Mouse (Mus musculus) cortical plate, adult 2 months (tissue): Measurements from ENCODE around the gene Crebbp. TPM values are rescaled to one million over a fixed set of nuclear protein-coding genes. Genes with fewer than 3 reads are reported as not detected.

Source experiments
- H3K27ac ChIP-seq: fragments of 200-500 bp; 2 replicates; pipeline ENCODE4 v1.5.1; 2012; ENCODE audit warnings: low read length, control low read depth, inconsistent platforms; ENCODE audit not compliant: insufficient read depth
- H3K4me1 ChIP-seq: fragments of 200-500 bp; 2 replicates; pipeline ENCODE4 v1.6.1; 2011; ENCODE audit warnings: low read length; ENCODE audit not compliant: control insufficient read depth, insufficient read depth
- H3K4me3 ChIP-seq: fragments of 200-500 bp; 2 replicates; pipeline ENCODE4 v1.5.1; 2011; ENCODE audit warnings: mild to moderate bottlenecking, low read length, control low read depth; ENCODE audit not compliant: insufficient read depth
- CTCF ChIP-seq: fragments of 200-500 bp; IDR thresholded peaks from 2 replicates; pipeline ENCODE4 v1.5.1; 2011; ENCODE audit warnings: mild to moderate bottlenecking, control low read depth, low read length; ENCODE audit not compliant: insufficient read depth; ENCODE audit errors: extremely low read depth
- POLR2A ChIP-seq: fragments of 200-500 bp; IDR thresholded peaks from 2 replicates; pipeline ENCODE4 v1.6.1; 2011; ENCODE audit warnings: mild to moderate bottlenecking, low read length, control low read depth; ENCODE audit not compliant: insufficient read depth; ENCODE audit errors: extremely low read depth
- polyA plus RNA-seq: library from polyadenylated mRNA; depleted of rRNA; stranded (reverse); fragments of >200 nt; gene quantifications from 2 replicates; pipeline ENCODE4 v1.2.3, GENCODE M21; 2012

The Crebbp gene
- polyA plus RNA-seq, 1 experiment = 26.8 TPM

DNA sequence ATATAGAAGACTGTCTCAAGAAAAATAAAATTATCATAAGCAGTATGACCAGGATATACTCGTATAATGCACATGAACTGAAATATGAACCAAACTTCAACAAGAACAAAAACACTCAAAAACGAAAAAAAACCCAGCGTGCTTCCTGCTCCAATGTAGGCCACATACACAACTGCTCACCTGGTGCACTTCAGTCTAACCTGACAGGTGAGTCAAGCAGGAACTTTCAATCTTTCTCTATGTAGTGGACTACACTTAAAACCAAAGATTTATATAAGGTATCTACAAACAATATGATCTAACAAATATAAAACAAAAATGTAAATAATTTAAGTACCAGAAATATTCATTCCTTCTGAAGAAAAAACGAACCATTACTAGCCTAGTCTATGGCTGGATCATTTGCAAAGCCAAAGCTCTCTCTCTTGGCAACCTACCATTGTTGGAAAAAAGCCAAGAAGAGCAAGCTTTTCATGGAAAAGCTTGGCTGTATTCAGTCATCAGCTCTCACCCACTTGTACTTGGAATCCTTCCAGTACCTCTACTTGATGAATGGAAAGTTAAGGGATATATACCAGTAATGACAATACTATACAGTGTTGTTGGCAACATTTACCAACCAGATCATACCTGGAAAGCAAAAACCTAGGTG lies 53.4 kb downstream of the Crebbp start:
- Histone ChIP-seq H3K4me3 (no peak overlapping the region), H3K27ac (peak overlapping the region; percentile 7; the same call in 1 of the 2 replicates), H3K4me1 (peaks cover 8% of the 10 kb centered on the region)
- TF ChIP-seq POLR2A (no peak), CTCF (no peak)

DNA sequence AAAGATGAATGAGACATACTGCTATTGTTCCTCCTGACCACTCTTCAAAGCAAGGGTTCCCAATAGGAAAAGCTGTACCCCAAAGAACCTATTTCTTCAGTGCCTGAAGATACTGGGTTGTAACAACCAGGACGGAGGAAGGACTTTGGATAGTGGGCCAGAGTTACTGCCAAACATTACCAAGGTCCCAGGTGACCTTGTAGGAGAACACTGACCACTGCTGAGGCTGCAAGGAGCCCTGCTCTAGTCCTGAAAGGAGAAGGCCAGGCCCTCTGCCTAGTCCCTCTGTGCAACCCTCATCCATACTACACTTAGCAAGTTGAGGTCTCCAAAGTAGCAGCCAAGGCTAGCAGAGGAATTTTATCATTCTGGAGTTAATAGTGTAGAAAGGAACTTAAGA lies 60.7 kb downstream of the Crebbp start:
- Histone ChIP-seq H3K4me3 (no peak overlapping the region), H3K27ac (no peak overlapping the region), H3K4me1 (peaks cover 7% of the 10 kb centered on the region)
- TF ChIP-seq POLR2A (no peak), CTCF (no peak)

DNA sequence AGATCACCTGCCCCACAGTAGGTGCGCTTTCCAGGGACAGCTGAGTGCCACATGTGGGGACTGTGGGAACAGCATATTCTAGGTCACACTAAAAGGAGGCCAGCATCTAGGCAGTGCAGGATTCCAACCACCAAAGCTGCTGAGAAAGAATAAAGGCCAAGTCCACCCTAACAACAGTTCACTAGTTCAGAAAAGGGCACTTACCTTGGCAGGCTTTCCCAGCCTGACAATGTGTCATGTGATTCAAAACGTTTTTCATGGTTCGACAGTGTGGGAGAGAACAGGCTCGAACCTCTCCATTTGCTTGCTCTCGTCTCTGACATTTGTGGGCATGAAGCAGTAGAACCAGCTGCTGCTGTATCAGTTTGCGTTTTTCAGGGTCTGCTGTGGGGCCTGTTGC lies 75.3 kb downstream of the Crebbp start:
- Histone ChIP-seq H3K4me3 (no peak overlapping the region), H3K4me1 (peaks cover 10% of the 10 kb centered on the region), H3K27ac (peak overlapping the region; percentile 15; the same call in 1 of the 2 replicates)
- TF ChIP-seq POLR2A (no peak), CTCF (no peak)

DNA sequence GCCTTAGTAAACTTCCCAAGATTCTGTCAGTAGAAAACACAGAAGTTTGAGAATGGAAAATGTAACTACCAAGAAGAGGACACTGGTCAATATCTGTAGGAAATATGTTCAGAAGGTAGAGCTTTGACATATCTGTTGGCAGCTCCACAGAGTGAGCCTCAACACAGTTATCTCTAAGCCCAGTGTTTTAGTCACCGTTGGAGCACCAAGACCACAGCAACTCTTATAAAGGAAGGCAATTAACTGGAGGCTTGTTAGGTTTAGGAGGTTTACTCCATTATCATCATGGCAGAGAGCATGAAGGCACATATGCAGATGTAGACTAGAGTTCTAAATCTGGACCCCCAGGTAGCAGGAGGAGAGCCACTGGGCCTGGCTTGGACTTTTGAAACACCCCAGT lies 80.0 kb downstream of the Crebbp start:
- no peak overlapping the region for H3K4me3 ChIP-seq
- H3K4me1 ChIP-seq = peaks cover 7% of the 10 kb centered on the region
- TF ChIP-seq CTCF = no peak
- no peak for TF ChIP-seq POLR2A
- H3K27ac ChIP-seq = no peak overlapping the region

DNA sequence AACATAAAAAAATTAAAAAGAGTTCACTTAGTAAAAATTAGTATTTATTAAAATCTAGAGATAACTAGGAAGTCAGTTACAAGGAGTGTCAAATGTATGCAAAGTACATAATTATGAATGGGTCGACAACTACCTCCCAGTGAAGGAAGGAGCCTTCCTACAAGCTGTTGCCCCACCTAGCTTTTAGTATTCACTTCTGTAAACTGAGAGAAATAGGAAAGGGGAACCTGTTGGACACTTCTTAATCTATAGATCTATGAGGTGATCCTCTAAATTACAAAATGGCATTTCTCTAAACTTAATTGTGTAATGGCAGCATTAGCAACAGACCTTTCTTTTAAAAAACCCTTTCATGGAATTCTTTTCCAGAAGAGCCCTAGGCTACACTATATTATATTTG lies 84.9 kb downstream of the Crebbp start:
- no peak overlapping the region for H3K4me3 ChIP-seq
- no peak overlapping the region for H3K27ac ChIP-seq
- no peak for TF ChIP-seq CTCF
- TF ChIP-seq POLR2A = no peak
- H3K4me1 ChIP-seq = no peaks in the 10 kb centered on the region

DNA sequence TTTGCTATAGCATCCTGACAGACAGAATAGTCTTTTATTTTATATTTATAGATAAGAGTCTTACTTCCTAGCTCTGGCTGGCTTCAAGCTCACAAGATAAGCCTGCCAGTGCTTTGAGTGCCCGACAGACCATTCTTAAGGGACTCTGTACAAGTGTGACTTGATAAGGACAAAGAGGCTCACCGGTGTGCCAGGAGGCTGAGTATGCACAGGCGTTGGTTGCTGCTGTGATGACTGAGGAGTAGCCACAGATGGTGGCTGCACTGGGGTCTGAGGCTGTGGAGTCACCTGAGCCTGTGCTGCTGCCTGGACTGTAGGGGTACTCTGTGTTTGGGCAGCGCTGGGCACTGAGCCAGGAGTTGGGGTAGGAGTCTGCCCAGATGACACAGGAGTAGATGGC lies 96.7 kb downstream of the Crebbp start:
- no peaks in the 10 kb centered on the region for H3K4me1 ChIP-seq
- TF ChIP-seq CTCF = no peak
- no peak for TF ChIP-seq POLR2A
- no peak overlapping the region for H3K27ac ChIP-seq
- H3K4me3 ChIP-seq = no peak overlapping the region

DNA sequence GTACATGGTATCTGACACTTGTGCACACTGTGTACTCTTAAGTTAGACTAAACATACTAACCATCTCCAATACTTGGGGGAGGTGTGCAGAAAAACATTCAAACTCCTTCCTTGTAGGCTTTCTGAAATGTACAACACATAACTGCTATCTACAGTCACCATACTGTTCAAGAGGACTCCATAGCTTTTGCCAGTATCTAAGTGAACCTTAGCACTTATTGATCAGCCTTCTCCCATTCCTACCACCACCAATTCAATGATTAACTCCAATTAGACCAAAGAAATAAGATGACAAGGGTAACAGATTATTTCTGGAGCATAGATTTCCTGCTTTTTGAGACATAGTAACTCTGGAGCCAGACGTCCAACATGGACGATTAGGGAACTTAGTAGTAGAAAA lies 113.4 kb downstream of the Crebbp start:
- no peak overlapping the region for H3K27ac ChIP-seq

DNA sequence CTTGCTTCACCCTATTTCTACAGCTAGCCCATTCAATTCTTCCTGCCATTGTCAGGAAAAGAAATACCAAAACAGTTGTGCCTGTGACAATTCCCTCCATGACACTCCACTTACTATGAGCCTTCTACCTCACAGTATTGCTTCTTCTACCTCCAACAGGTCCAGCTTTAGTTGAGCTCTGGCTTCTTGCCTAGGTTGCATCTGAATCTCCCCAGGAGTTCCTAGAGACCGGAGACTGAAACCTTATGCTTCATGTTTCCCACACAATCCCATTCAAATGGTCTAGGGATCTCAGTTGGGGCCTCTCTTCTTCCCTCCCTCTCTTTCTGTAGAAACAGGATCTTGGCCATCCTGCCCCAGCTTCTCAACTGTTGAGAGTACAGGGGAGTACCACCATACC lies 116.3 kb downstream of the Crebbp start:
- no peak for TF ChIP-seq POLR2A
- TF ChIP-seq CTCF = no peak
- peaks cover 2% of the 10 kb centered on the region; the same call in 1 of the 2 replicates for H3K4me1 ChIP-seq
- H3K4me3 ChIP-seq = no peak overlapping the region

More for the DNA sequence above, 113.4 kb downstream of the Crebbp start:
- TF ChIP-seq POLR2A (no peak), CTCF (no peak)
- Histone ChIP-seq H3K4me1 (peaks cover 2% of the 10 kb centered on the region; the same call in 1 of the 2 replicates), H3K4me3 (no peak overlapping the region)

DNA sequence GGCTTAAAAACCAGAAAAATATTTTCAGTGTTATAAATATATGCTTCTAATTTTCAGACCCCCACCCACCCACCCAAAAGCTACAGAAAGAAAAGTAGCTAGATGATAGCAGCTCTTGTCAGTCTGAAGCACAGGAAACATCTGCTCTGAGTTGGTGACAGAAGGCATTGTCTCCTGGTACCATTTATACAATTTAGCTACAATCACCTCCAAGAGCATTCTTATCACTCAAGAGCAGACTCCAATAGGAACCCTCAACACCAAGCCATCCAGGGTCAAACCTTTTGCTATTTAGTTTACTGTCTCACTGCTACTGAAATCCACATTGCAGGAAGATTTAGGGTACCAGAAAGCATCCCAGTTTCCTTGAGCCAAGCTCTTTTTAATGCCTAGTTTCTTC lies 116.9 kb downstream of the Crebbp start:
- Histone ChIP-seq H3K27ac (no peak overlapping the region), H3K4me3 (no peak overlapping the region), H3K4me1 (peaks cover 2% of the 10 kb centered on the region; the same call in 1 of the 2 replicates)
- TF ChIP-seq CTCF = no peak
- TF ChIP-seq POLR2A = no peak

More for the DNA sequence above, 116.3 kb downstream of the Crebbp start:
- no peak overlapping the region for H3K27ac ChIP-seq

DNA sequence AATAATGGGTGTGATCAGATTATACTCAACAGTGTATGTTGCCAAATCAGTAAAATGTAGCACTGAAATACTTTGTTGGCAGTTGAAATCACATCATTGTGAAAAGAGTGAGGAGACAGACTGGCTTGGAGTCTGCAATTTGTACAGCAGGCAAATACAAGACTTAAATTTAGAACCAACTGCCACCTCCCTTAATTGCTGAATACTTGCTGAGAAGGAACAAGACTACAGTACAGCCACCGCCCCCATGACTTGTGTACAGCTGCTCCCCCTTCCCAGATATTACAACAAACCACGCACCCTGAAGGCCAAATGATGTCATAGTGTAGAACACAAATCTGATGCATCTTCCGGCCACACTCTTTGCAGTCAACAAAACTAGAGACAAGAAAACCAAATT lies 117.7 kb downstream of the Crebbp start:
- no peak overlapping the region for H3K4me3 ChIP-seq
- H3K27ac ChIP-seq = no peak overlapping the region
- no peaks in the 10 kb centered on the region for H3K4me1 ChIP-seq
- TF ChIP-seq POLR2A (no peak), CTCF (no peak)
